Mouse (Mus musculus) embryonic facial prominence, embryonic 14.5 days (tissue): ENCODE data around the gene Armc2. TPM values are rescaled to one million over a fixed set of nuclear protein-coding genes. Genes with fewer than 3 reads are reported as not detected.
A peak's percentile ranks its signal among the peaks of the same experiment; 100 is the strongest.

Source experiments
- ATAC-seq: fragments of 200-750 bp; cut with Nextera tagmentation; 2 replicates; pipeline ENCODE4 v1.8.0; 2017; ENCODE audit warnings: low read depth, moderate number of reproducible peaks, moderate TSS enrichment
- DNase-seq: peaks from one replicate; pipeline ENCODE4 v3.0.0-alpha.2; 2015; ENCODE audit warnings: low spot score
- H3K27ac ChIP-seq: fragments of 300-500 bp; sonication (generic); replicated peaks from 2 replicates; pipeline ENCODE4 v1.5.1; 2014; ENCODE audit warnings: low read depth, mild to moderate bottlenecking, low read length, moderate library complexity
- H3K27me3 ChIP-seq: fragments of 300-500 bp; sonication (generic); replicated peaks from 2 replicates; pipeline ENCODE4 v1.6.1; 2014; ENCODE audit warnings: low read length; ENCODE audit not compliant: control insufficient read depth, insufficient read depth
- H3K36me3 ChIP-seq: fragments of 300-500 bp; sonication (generic); 2 replicates; pipeline ENCODE4 v1.6.1; 2014; ENCODE audit warnings: low read length, mixed read lengths; ENCODE audit not compliant: control insufficient read depth, insufficient read depth
- H3K4me1 ChIP-seq: fragments of 300-500 bp; sonication (generic); 2 replicates; pipeline ENCODE4 v1.6.1; 2014; ENCODE audit warnings: antibody characterized with exemption, low read length; ENCODE audit not compliant: control insufficient read depth, insufficient read depth
- H3K4me2 ChIP-seq: fragments of 300-500 bp; sonication (generic); 2 replicates; pipeline ENCODE4 v1.6.1; 2014; ENCODE audit warnings: low read depth, mild to moderate bottlenecking, low read length, moderate library complexity, mixed read lengths
- H3K4me3 ChIP-seq: fragments of 300-500 bp; sonication (generic); 2 replicates; pipeline ENCODE4 v1.5.1; 2014; ENCODE audit warnings: low read depth, mild to moderate bottlenecking, low read length
- H3K9ac ChIP-seq: fragments of 300-500 bp; sonication (generic); 2 replicates; pipeline ENCODE4 v1.6.1; 2014; ENCODE audit warnings: low read depth, mild to moderate bottlenecking, low read length, moderate library complexity, mixed read lengths
- H3K9me3 ChIP-seq: fragments of 300-500 bp; sonication (generic); 2 replicates; pipeline ENCODE4 v1.6.1; 2016; ENCODE audit warnings: low read length; ENCODE audit not compliant: control insufficient read depth
- WGBS: fragments of 180-500 bp; shearing (Covaris S2); extraction: QIAGEN DNeasy Blood & Tissue Kit; methylation state at CpG from one replicate; pipeline ENCODE4 v1.1.7; 2014; 5-methylcytosine and 5-hydroxymethylcytosine counted together
- polyA plus RNA-seq: library from polyadenylated mRNA; unstranded; fragments of >200 nt; fragmentation: Nextera tagmentation; extraction: Ambion mirVana; gene quantifications from 2 replicates; pipeline ENCODE4 v1.2.1, GENCODE M21; 2014

Gene Armc2
- polyA plus RNA-seq, 1 experiment from 2014 or later = 4.1 TPM

GRCm38 (mm10) chr10:41881438-41881837 is 136.8 kb downstream of the Armc2 start:
- Histone ChIP-seq H3K4me1 (peaks cover 11% of the 10 kb centered on the region), H3K9ac (no peak overlapping the region), H3K27ac (no peak overlapping the region; the same call in 1 of the 2 replicates), H3K4me2 (no peak overlapping the region), H3K4me3 (no peak overlapping the region), H3K27me3 (no peaks in the 10 kb centered on the region), H3K36me3 (no peaks in the 10 kb centered on the region), H3K9me3 (no peaks in the 10 kb centered on the region)
- 40% methylated on average over 4 of the region's 4 CpGs for WGBS
- ATAC-seq = no peak
- peak; percentile 62 for DNase-seq

- DNase-seq = no peak
- WGBS = 24% methylated on average over 1 of the region's 1 CpGs
Measured at GRCm38 (mm10) chr10:41880777-41881176, 137.5 kb downstream of the Armc2 start.

GRCm38 (mm10) chr10:41880206-41880605 is 138.0 kb downstream of the Armc2 start:
- Histone ChIP-seq H3K4me2 (no peak overlapping the region), H3K4me1 (peaks cover 11% of the 10 kb centered on the region), H3K27me3 (no peaks in the 10 kb centered on the region), H3K36me3 (no peaks in the 10 kb centered on the region), H3K9ac (no peak overlapping the region; the same call in 1 of the 2 replicates), H3K27ac (no peak overlapping the region), H3K9me3 (no peaks in the 10 kb centered on the region), H3K4me3 (no peak overlapping the region)
- DNase-seq (no peak), ATAC-seq (no peak)
- WGBS = 55% methylated on average over 4 of the region's 4 CpGs

More at GRCm38 (mm10) chr10:41880777-41881176, 137.5 kb downstream of the Armc2 start:
- no peaks in the 10 kb centered on the region for H3K36me3 ChIP-seq
- no peaks in the 10 kb centered on the region for H3K27me3 ChIP-seq
- H3K4me2 ChIP-seq = no peak overlapping the region
- peaks cover 11% of the 10 kb centered on the region for H3K4me1 ChIP-seq
- ATAC-seq = no peak
- H3K27ac ChIP-seq = no peak overlapping the region
- no peak overlapping the region for H3K9ac ChIP-seq
- no peaks in the 10 kb centered on the region for H3K9me3 ChIP-seq
- H3K4me3 ChIP-seq = no peak overlapping the region

- DNase-seq (no peak), ATAC-seq (no peak)
- no peak overlapping the region for H3K27ac ChIP-seq
- H3K9ac ChIP-seq = no peak overlapping the region
- H3K9me3 ChIP-seq = no peaks in the 10 kb centered on the region
- no peaks in the 10 kb centered on the region for H3K36me3 ChIP-seq
- H3K4me1 ChIP-seq = peaks cover 11% of the 10 kb centered on the region
- 65% methylated on average over 1 of the region's 1 CpGs for whole genome bisulfite sequencing
- H3K4me3 ChIP-seq = no peak overlapping the region
- H3K27me3 ChIP-seq = no peaks in the 10 kb centered on the region
- no peak overlapping the region for H3K4me2 ChIP-seq
Measured at GRCm38 (mm10) chr10:41879675-41880074, 138.6 kb downstream of the Armc2 start.

- WGBS = 82% methylated on average over 11 of the region's 11 CpGs
- Histone ChIP-seq H3K4me3 (no peak overlapping the region), H3K9ac (no peak overlapping the region), H3K4me1 (0 out of 2 replicates have a peak, but pooled peaks cover 3% of the 10 kb centered on the region), H3K27ac (no peak overlapping the region), H3K27me3 (no peaks in the 10 kb centered on the region), H3K36me3 (no peaks in the 10 kb centered on the region), H3K4me2 (no peak overlapping the region), H3K9me3 (no peaks in the 10 kb centered on the region)
- DNase-seq (no peak), ATAC-seq (no peak)
Measured at GRCm38 (mm10) chr10:41878344-41878743, 139.9 kb downstream of the Armc2 start.

- DNase-seq = no peak
- H3K36me3 ChIP-seq = no peaks in the 10 kb centered on the region
- no peak for ATAC-seq
Measured at GRCm38 (mm10) chr10:41875624-41876023, 142.6 kb downstream of the Armc2 start.

GRCm38 (mm10) chr10:41871564-41871963 is 146.7 kb downstream of the Armc2 start:
- Histone ChIP-seq H3K36me3 (no peaks in the 10 kb centered on the region), H3K4me1 (peaks cover 5% of the 10 kb centered on the region), H3K9ac (no peak overlapping the region), H3K4me2 (no peak overlapping the region), H3K27ac (no peak overlapping the region), H3K4me3 (no peak overlapping the region), H3K9me3 (no peaks in the 10 kb centered on the region), H3K27me3 (no peaks in the 10 kb centered on the region)
- DNase-seq (no peak), ATAC-seq (no peak)
- 67% methylated on average over 2 of the region's 2 CpGs for WGBS

More at GRCm38 (mm10) chr10:41875624-41876023, 142.6 kb downstream of the Armc2 start:
- Histone ChIP-seq H3K4me3 (no peak overlapping the region), H3K9me3 (no peaks in the 10 kb centered on the region), H3K27me3 (no peaks in the 10 kb centered on the region), H3K27ac (no peak overlapping the region), H3K4me1 (no peaks in the 10 kb centered on the region), H3K9ac (no peak overlapping the region), H3K4me2 (no peak overlapping the region)

GRCm38 (mm10) chr10:41870101-41870500 is 148.1 kb downstream of the Armc2 start:
- Histone ChIP-seq H3K4me1 (peaks cover 12% of the 10 kb centered on the region), H3K4me3 (no peak overlapping the region), H3K9me3 (no peaks in the 10 kb centered on the region), H3K27ac (no peak overlapping the region), H3K9ac (no peak overlapping the region), H3K36me3 (no peaks in the 10 kb centered on the region), H3K4me2 (no peak overlapping the region), H3K27me3 (no peaks in the 10 kb centered on the region)
- no peak for DNase-seq
- ATAC-seq = no peak
- 58% methylated on average over 2 of the region's 2 CpGs for WGBS

- H3K27me3 ChIP-seq = no peaks in the 10 kb centered on the region
- H3K36me3 ChIP-seq = no peaks in the 10 kb centered on the region
- WGBS = 78% methylated on average over 5 of the region's 5 CpGs
Measured at GRCm38 (mm10) chr10:41867956-41868355, 150.3 kb downstream of the Armc2 start.

More at GRCm38 (mm10) chr10:41867956-41868355, 150.3 kb downstream of the Armc2 start:
- Histone ChIP-seq H3K9me3 (no peaks in the 10 kb centered on the region), H3K4me2 (no peak overlapping the region), H3K9ac (no peak overlapping the region), H3K4me3 (no peak overlapping the region), H3K4me1 (peaks cover 12% of the 10 kb centered on the region), H3K27ac (no peak overlapping the region)
- DNase-seq = no peak
- ATAC-seq = no peak
